Comparison of ENCODE assay signal across 8 mouse cellular contexts in the genomic region with DNA sequence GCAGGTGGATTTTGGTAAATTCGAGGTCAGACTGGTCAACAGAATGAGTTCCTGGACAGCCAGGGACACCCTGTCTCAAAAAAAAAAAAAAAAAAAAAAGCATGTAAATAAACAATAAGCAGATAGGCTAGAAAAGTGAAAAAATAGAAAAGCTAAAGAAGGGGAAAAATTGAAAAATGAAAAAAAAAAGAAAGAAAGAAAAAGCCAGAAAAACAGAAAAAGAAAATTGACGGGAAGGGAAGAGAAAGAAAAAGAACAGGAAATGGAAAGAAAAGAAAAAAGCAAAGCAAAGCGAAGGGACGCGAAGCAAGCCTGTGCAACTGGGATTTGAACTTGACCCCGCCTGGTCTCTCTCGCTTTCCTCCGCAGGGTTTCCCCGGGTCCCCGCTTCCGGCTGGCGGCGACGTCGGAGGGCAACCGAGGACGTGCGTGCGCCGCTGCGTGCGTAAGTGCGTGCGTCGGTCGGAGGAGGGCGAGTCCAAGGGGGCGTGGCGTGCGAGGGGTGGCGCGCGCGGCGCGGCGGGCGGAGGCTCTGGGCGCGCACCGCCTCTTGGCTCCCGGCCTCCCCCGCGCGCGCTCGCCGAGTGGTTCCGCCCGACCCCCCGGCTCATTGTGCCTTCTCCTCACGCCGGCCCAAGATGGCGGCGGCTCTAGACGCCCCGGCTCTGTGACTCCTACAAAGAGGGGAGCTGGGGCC. TPM values are rescaled to one million over a fixed set of nuclear protein-coding genes. Genes with fewer than 3 reads are reported as not detected.
DNase-seq lines count a peak whose midpoint lies in the region; ATAC-seq and TF ChIP-seq lines count a peak whose summit lies in the region.

A gene (plus strand): TSS at position 613 of the 697 bp plus-strand sequence.

- ATAC-seq in G1E (ENCODE audit: extremely low read depth, insufficient number of reproducible peaks, low FRiP score, poor library complexity, severe bottlenecking), result peak; percentile 55; the same call in 1 of the 2 replicates
- ATAC-seq in forebrain, postnatal 0 days, result peak; percentile 95
- ATAC-seq in lung, embryonic 15.5 days (ENCODE audit: borderline replicate concordance, extremely low read depth, low FRiP score, low TSS enrichment), result peak; percentile 92

- H3K4me1 ChIP-seq in G1E (ENCODE audit: insufficient read depth, low read depth, low read length), result peaks cover 68% of the 10 kb centered on the region
- H3K4me1 ChIP-seq in forebrain, postnatal 0 days (ENCODE audit: insufficient read depth), result peaks cover 17% of the 10 kb centered on the region
- peaks cover 39% of the 10 kb centered on the region for H3K4me1 ChIP-seq in lung, embryonic 15.5 days

- peak within 1 kb of the TSS; percentile 84 for H3K9ac ChIP-seq in forebrain, postnatal 0 days
- peak within 1 kb of the TSS; percentile 96 for H3K9ac ChIP-seq in lung, embryonic 15.5 days

- H3K27ac ChIP-seq in forebrain, postnatal 0 days (ENCODE audit: low read depth, low read length), result peak within 1 kb of the TSS; percentile 89
- peak within 1 kb of the TSS; percentile 85 for H3K27ac ChIP-seq in lung, embryonic 15.5 days

- WGBS in forebrain, postnatal 0 days, result 5% methylated on average over 56 of the region's 57 CpGs
- under 1% methylated on average over 54 of the region's 57 CpGs for WGBS in lung, embryonic 15.5 days

- H3K27me3 ChIP-seq in G1E (ENCODE audit: insufficient read depth, low read length), result no peaks in the 10 kb centered on the region
- no peaks in the 10 kb centered on the region for H3K27me3 ChIP-seq in forebrain, postnatal 0 days (ENCODE audit: insufficient read depth, low read length)
- no peaks in the 10 kb centered on the region for H3K27me3 ChIP-seq in lung, embryonic 15.5 days

- peaks cover 37% of the 10 kb centered on the region for H3K36me3 ChIP-seq in G1E (replicated peaks)
- no peaks in the 10 kb centered on the region for H3K36me3 ChIP-seq in forebrain, postnatal 0 days (ENCODE audit: insufficient read depth)
- no peaks in the 10 kb centered on the region for H3K36me3 ChIP-seq in lung, embryonic 15.5 days

- H3K4me3 ChIP-seq in G1E (ENCODE audit: low read depth, low read length), result peak within 1 kb of the TSS; percentile 92
- H3K4me3 ChIP-seq in forebrain, postnatal 0 days (ENCODE audit: low read depth, low read length), result peak within 1 kb of the TSS; percentile 70
- H3K4me3 ChIP-seq in lung, embryonic 15.5 days, result peak within 1 kb of the TSS; percentile 89

- DNase-seq in G1E (ENCODE audit: low spot score), result peak; percentile 92
- DNase-seq in cerebellum, adult 18-20 months, result peak; percentile 98 to 100
- DNase-seq in forebrain, postnatal 0 days, result peak; percentile 99
- DNase-seq in heart, postnatal 4 days, result peak; percentile 99
- peak; percentile 93 to 97 for DNase-seq in layer of hippocampus, adult 8-10 months (ENCODE audit: low spot score in 2 of 2)
- peak; percentile 95 for DNase-seq in ovary, adult 18-20 months (ENCODE audit: low spot score)
- peak; percentile 99 for DNase-seq in thymus, postnatal 0 days (ENCODE audit: low spot score)

- no peaks in the 10 kb centered on the region for H3K9me3 ChIP-seq in G1E (replicated peaks)
- H3K9me3 ChIP-seq in forebrain, postnatal 0 days (ENCODE audit: low read length), result no peaks in the 10 kb centered on the region
- H3K9me3 ChIP-seq in lung, embryonic 15.5 days, result no peaks in the 10 kb centered on the region

- no peak for TF ChIP-seq CTCF in G1E (IDR thresholded peaks at IDR 0.05; ENCODE audit: low read depth, low read length)
- no peak for TF ChIP-seq CTCF in forebrain, postnatal 0 days (IDR thresholded peaks at IDR 0.05; ENCODE audit: low read depth)

- H3K4me2 ChIP-seq in forebrain, postnatal 0 days (ENCODE audit: low read depth), result peak within 1 kb of the TSS; percentile 72
- peak within 1 kb of the TSS; percentile 59 for H3K4me2 ChIP-seq in lung, embryonic 15.5 days

RNA-seq across cellular contexts. Expression of the gene that starts here (rescaled TPM):
- total RNA-seq in G1E (2014; fragmentation: Nextera tagmentation) (95.3 and 105 TPM in 2 replicates), G1E (2017) (8.7 and 9.0 TPM in 2 replicates)
- polyA plus RNA-seq in G1E (2012), result 118 and 121 TPM in 2 replicates
- 15.9 and 21.7 TPM in 2 replicates for total RNA-seq in forebrain, postnatal 0 days (2014; rRNA removed)
- polyA plus RNA-seq in forebrain, postnatal 0 days (2015; fragmentation: Nextera tagmentation; extraction: Ambion mirVana), result 5.7 and 8.5 TPM in 2 replicates
- 10 to 100 TPM; 75.6 to 76.8 TPM for total RNA-seq in heart, postnatal 4 days (2021)
- total RNA-seq in layer of hippocampus, adult 8-10 months (2022), result 10 to 100 TPM; 43.7 to 56.4 (median 51.3) TPM
- polyA plus RNA-seq in lung, embryonic 15.5 days (2015; fragmentation: Nextera tagmentation; extraction: Ambion mirVana), result 15.5 and 18.3 TPM in 2 replicates
- polyA plus RNA-seq in thymus, postnatal 0 days (2015; fragmentation: Nextera tagmentation; extraction: Ambion mirVana), result 10.5 and 15.0 TPM in 2 replicates

Comparison
In these comparisons a context has a peak if more than half of its experiments do, and no peak if none do; other contexts are left out.
1. Peak in every context shown above with its lines: DNase-seq, ATAC-seq, H3K4me3 ChIP-seq and H3K27ac ChIP-seq.